Mouse (Mus musculus) kidney, embryonic 14.5 days (tissue): ENCODE measurements around the gene Nck2. TPM values are rescaled to one million over a fixed set of nuclear protein-coding genes. Genes with fewer than 3 reads are reported as not detected.
"Not testable (repeated sequence)": the region's sequence is repeated elsewhere in the genome, so short reads cannot be mapped to it uniquely, and the experiment has no call there.

Experiments
- ATAC-seq: fragments of 200-750 bp; cut with Nextera tagmentation; 2 replicates; pipeline ENCODE4 v1.8.0; 2017; ENCODE audit warnings: moderate number of reproducible peaks, mild to moderate bottlenecking, moderate TSS enrichment, moderate library complexity; ENCODE audit not compliant: low FRiP score, low TSS enrichment
- H3K27ac ChIP-seq: fragments of 300-500 bp; sonication (generic); 2 replicates; pipeline ENCODE4 v1.5.1; 2014; ENCODE audit warnings: low read depth, mild to moderate bottlenecking, low read length, moderate library complexity, mixed read lengths
- H3K27me3 ChIP-seq: fragments of 300-500 bp; sonication (generic); 2 replicates; pipeline ENCODE4 v1.6.1; 2014; ENCODE audit warnings: mild to moderate bottlenecking, low read length; ENCODE audit not compliant: control insufficient read depth, insufficient read depth
- H3K36me3 ChIP-seq: fragments of 300-500 bp; sonication (generic); 2 replicates; pipeline ENCODE4 v1.6.1; 2014; ENCODE audit warnings: low read length, mixed read lengths; ENCODE audit not compliant: control insufficient read depth, insufficient read depth
- H3K4me1 ChIP-seq: fragments of 300-500 bp; sonication (generic); 2 replicates; pipeline ENCODE4 v1.6.1; 2014; ENCODE audit warnings: low read length, mixed read lengths; ENCODE audit not compliant: control insufficient read depth, insufficient read depth
- H3K4me2 ChIP-seq: fragments of 300-500 bp; sonication (generic); replicated peaks from 2 replicates; pipeline ENCODE4 v1.6.1; 2014; ENCODE audit warnings: low read depth, mild to moderate bottlenecking, low read length
- H3K4me3 ChIP-seq: fragments of 300-500 bp; sonication (generic); 2 replicates; pipeline ENCODE4 v1.5.1; 2014; ENCODE audit warnings: mild to moderate bottlenecking, low read length
- H3K9ac ChIP-seq: fragments of 300-500 bp; sonication (generic); 2 replicates; pipeline ENCODE4 v1.6.1; 2014; ENCODE audit warnings: low read depth, mild to moderate bottlenecking, low read length, moderate library complexity
- H3K9me3 ChIP-seq: fragments of 300-500 bp; sonication (generic); 2 replicates; pipeline ENCODE4 v1.6.1; 2016; ENCODE audit warnings: low read length; ENCODE audit not compliant: control insufficient read depth
- WGBS: fragments of 180-500 bp; shearing (Covaris S2); extraction: QIAGEN DNeasy Blood & Tissue Kit; methylation state at CpG from one replicate; pipeline ENCODE4 v1.1.7; 2014; 5-methylcytosine and 5-hydroxymethylcytosine counted together
- polyA plus RNA-seq: library from polyadenylated mRNA; unstranded; fragments of >200 nt; fragmentation: Nextera tagmentation; extraction: Ambion mirVana; gene quantifications from 2 replicates; pipeline ENCODE4 v1.2.1, GENCODE M21; 2014

The Nck2 gene
- polyA plus RNA-seq, 1 experiment from 2014 or later, result 54.0 TPM

DNA sequence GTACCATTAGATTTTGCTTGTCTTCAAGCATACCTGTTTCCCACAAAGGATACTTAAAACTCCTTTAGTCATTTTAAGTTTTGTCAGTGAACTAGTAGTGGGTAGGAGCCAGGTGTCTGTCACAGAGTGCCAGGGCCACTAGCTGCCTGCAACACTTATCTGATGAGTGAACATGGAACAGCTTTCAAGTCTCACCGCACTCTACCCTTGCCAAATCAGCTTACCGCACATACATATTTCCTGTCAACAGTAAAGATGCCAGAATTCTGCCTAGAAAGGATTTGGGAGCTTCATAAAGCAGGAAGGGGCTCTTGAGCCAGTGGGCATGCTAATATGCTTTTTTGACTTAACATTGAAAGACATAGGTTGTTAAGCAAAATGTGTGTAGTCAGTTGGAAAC, 94.3 kb downstream of the Nck2 start:
- peaks cover 12% of the 10 kb centered on the region for H3K36me3 ChIP-seq
- H3K27me3 ChIP-seq, result no peaks in the 10 kb centered on the region
- H3K9me3 ChIP-seq, result no peaks in the 10 kb centered on the region
- no peak overlapping the region for H3K4me3 ChIP-seq
- 0 out of 2 replicates have a peak, but pooled peaks cover 3% of the 10 kb centered on the region for H3K4me1 ChIP-seq
- no peak for ATAC-seq
- H3K4me2 ChIP-seq, result no peak overlapping the region
- H3K27ac ChIP-seq, result no peak overlapping the region
- 88% methylated on average over 2 of the region's 2 CpGs for WGBS
- no peak overlapping the region for H3K9ac ChIP-seq

DNA sequence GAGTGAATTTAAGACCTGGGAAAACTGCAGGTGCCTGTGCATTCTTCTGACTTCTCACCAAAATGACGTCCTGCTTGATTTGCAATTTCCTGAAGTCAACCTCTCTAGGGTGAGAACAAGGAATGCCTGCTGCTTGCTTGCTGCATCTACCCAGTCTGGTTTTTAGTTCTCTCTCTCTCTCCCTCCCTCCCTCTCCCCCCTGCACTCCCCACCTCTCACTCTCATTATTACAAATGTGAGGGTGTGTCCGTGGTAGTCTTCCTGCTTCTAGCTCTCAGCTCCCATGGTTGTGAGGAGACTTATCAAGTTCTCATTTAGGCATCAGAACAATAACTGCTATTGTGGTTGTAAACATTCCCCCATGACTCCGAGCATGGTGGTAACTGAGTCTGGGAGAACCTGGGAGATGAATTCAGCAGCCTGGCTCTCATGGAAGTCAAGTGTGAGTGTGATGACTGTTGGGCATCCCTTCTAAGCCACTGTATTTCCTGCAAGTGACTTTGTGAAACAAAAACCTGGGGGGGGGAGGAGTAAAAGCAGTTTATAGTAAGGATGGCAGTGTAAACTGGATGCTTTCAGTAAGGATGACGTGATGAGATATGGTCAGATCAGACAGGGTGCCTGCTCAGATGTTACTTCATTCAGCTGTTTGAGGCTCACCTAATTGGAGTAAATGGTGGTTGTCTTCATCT, 95.5 kb downstream of the Nck2 start:
- no peak for ATAC-seq
- Histone ChIP-seq H3K27me3 (no peaks in the 10 kb centered on the region), H3K27ac (no peak overlapping the region), H3K4me1 (0 out of 2 replicates have a peak, but pooled peaks cover 3% of the 10 kb centered on the region), H3K4me2 (no peak overlapping the region), H3K36me3 (peaks cover 7% of the 10 kb centered on the region; the same call in 1 of the 2 replicates), H3K9me3 (no peaks in the 10 kb centered on the region), H3K9ac (no peak overlapping the region), H3K4me3 (no peak overlapping the region)
- WGBS, result 57% methylated on average over 4 of the region's 4 CpGs

DNA sequence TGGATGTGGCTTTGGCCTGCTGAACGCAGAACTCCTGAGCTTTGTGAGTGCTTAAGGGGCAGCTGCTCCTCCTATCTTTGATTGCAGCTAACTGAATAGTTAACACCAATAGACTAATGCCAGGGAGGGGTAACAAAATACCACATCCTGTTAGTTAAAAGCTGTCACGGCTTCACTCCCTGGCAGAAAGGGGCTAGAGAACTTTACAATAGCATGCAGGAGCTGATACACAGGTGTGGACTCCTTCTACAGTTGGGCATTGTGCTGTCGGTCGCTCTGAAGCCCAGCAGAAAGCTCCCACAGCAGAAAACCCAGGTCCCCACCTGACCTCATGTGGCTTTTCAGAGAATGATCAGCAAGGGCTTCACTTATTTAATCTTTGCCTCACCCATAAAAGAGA, 98.0 kb downstream of the Nck2 start:
- no peak for ATAC-seq
- no peak overlapping the region for H3K27ac ChIP-seq
- H3K9me3 ChIP-seq, result no peaks in the 10 kb centered on the region
- no peak overlapping the region for H3K4me2 ChIP-seq
- no peak overlapping the region for H3K9ac ChIP-seq
- no peaks in the 10 kb centered on the region for H3K27me3 ChIP-seq
- WGBS, result 51% methylated on average over 4 of the region's 4 CpGs
- no peak overlapping the region for H3K4me3 ChIP-seq
- H3K4me1 ChIP-seq, result 0 out of 2 replicates have a peak, but pooled peaks cover 5% of the 10 kb centered on the region
- H3K36me3 ChIP-seq, result peaks cover 3% of the 10 kb centered on the region; the same call in 1 of the 2 replicates

DNA sequence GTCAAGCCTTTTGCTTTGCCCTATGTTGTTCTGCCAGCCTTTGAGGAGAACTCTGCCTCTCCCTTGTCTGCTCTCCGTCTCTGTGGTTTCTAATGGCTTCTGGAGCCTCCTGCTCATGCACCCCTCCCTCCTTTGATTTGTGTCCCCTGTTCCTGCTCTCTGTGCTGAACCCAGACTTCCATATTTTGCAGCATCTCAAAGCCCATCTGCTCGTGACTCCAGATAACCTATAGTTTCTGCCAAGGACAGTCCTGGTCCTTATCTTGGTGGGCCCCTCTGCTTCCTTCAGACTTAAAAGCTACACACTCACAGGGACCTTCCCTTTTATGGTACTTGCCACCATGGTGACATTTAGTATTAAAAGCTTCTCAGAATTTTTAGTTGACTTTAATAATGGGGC, 103.3 kb downstream of the Nck2 start:
- Histone ChIP-seq H3K36me3 (peaks cover 3% of the 10 kb centered on the region; the same call in 1 of the 2 replicates), H3K4me1 (0 out of 2 replicates have a peak, but pooled peaks cover 6% of the 10 kb centered on the region), H3K27me3 (no peaks in the 10 kb centered on the region), H3K4me3 (no peak overlapping the region), H3K4me2 (no peak overlapping the region), H3K9ac (no peak overlapping the region), H3K9me3 (no peaks in the 10 kb centered on the region), H3K27ac (no peak overlapping the region)
- WGBS, result 66% methylated on average over 2 of the region's 2 CpGs
- no peak for ATAC-seq

DNA sequence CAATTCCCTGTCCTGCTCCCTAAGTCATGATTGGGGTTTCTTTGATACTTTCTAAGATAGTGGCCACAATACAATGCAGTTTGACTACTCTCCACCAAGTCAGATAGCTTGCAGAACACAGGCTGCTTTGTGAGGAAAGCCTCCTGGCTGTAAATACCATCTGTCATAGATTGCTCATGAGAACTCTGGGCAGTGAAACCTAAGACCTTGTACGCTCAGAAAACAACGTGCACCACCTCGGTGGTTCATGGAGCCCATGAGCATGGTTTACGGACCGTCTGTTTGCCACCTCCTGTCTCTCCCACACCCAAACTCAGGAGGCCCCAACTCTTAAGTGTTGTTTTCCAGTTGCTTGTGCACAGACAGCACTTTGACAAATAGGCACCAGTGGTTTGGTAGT, 104.4 kb downstream of the Nck2 start:
- Histone ChIP-seq H3K4me3 (no peak overlapping the region), H3K36me3 (peaks cover 8% of the 10 kb centered on the region), H3K9me3 (no peaks in the 10 kb centered on the region), H3K27me3 (no peaks in the 10 kb centered on the region), H3K4me2 (no peak overlapping the region), H3K4me1 (0 out of 2 replicates have a peak, but pooled peaks cover 6% of the 10 kb centered on the region), H3K9ac (no peak overlapping the region), H3K27ac (no peak overlapping the region)
- 19% methylated on average over 5 of the region's 5 CpGs for WGBS
- peak; percentile 54; the same call in 1 of the 2 replicates for ATAC-seq

DNA sequence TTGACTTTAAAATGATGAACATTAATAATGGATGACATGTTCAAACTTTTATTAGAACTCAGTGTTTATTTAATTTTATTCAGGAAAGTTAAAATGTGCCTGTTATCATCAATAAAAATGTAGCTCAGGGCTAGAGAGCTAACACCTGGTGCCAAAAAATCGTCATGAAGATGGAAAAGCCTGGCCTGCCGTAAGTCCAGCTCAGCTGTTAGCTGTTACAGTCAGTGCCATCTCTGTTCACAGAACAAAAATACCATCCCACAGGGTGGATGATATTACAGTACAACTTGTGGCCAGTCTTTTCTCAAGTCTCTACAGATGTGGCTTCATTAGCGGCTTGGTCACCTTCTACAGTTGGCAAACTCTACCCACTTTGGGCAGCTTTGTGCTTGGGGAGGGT, 106.1 kb downstream of the Nck2 start:
- Histone ChIP-seq H3K36me3 (peaks cover 18% of the 10 kb centered on the region), H3K9ac (no peak overlapping the region), H3K4me3 (no peak overlapping the region), H3K4me1 (peaks cover 11% of the 10 kb centered on the region; the same call in 1 of the 2 replicates), H3K4me2 (no peak overlapping the region), H3K27ac (no peak overlapping the region), H3K9me3 (no peaks in the 10 kb centered on the region), H3K27me3 (no peaks in the 10 kb centered on the region)
- ATAC-seq, result no peak
- 78% methylated on average over 3 of the region's 3 CpGs for WGBS

DNA sequence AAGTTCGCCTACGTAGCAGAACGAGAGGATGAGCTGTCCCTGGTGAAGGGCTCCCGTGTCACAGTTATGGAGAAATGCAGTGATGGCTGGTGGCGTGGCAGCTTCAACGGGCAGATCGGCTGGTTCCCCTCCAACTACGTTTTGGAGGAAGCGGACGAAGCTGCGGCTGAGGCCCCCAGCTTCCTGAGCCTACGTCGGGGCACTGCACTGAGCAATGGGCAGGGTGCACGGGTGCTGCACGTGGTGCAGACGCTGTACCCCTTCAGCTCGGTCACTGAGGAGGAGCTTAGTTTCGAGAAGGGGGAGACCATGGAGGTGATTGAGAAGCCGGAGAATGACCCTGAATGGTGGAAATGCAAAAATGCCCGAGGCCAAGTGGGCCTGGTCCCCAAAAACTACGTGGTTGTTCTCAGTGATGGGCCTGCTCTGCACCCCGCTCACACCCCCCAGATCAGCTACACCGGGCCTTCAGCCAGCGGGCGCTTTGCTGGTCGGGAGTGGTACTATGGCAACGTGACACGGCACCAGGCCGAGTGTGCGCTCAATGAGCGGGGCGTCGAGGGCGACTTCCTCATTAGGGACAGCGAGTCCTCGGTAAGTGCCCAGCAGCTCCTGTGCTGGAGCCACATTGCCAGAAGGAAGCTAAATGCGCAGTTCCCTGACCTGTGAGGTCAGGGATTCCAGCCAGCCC, 109.8 kb downstream of the Nck2 start:
- WGBS, result 92% methylated on average over 37 of the region's 37 CpGs
- H3K9me3 ChIP-seq, result not testable (repeated sequence)

DNA sequence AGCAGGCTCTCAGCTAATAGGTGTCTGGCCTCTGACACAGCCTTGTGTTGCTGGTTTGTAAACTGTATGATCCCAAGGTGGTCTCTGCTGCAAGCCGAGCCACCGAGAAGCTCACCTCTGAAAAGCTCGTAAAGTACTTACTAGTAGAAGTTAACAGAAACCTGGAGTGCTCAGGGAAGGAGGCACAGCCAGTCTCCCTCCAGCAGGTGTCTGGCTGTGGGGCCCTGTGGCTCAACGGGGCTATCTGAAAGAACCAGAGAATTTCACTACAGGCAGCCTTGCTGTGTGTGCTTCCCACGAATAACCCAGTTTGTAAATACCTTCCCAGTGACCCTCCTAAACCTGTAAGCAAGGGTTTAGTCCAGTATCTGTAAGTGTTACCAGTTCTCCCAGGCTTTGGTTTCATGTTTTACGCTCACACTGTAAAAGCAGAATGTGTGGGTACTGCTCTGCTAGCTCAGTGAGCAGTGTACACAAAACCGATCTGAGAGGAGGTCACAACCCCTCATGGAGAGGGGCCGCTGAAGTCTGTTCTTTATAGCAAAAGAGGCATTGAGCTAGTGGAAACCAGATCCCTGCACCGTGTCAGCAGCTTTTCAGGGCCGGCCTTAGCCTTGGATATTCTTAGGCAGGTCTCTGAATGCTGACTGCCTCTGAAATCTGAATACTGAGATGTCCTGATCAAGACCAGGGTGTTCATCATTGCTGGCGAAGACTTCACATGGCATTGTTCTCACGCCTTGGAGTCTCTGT, 111.0 kb downstream of the Nck2 start:
- H3K27ac ChIP-seq, result peak overlapping the region; percentile 59; the same call in 1 of the 2 replicates
- WGBS, result 35% methylated on average over 12 of the region's 12 CpGs
- H3K36me3 ChIP-seq, result peaks cover 18% of the 10 kb centered on the region
- no peak overlapping the region for H3K9ac ChIP-seq
- peaks cover 11% of the 10 kb centered on the region; the same call in 1 of the 2 replicates for H3K4me1 ChIP-seq
- ATAC-seq, result peak; percentile 95
- H3K9me3 ChIP-seq, result no peaks in the 10 kb centered on the region
- no peaks in the 10 kb centered on the region for H3K27me3 ChIP-seq
- H3K4me2 ChIP-seq, result no peak overlapping the region
- no peak overlapping the region for H3K4me3 ChIP-seq

More for the DNA sequence above, 109.8 kb downstream of the Nck2 start:
- not testable (repeated sequence) for H3K27me3 ChIP-seq, H3K9ac ChIP-seq, H3K4me2 ChIP-seq, ATAC-seq, H3K27ac ChIP-seq, H3K4me3 ChIP-seq
- Histone ChIP-seq H3K36me3 (peaks cover 15% of the 10 kb centered on the region), H3K4me1 (peaks cover 11% of the 10 kb centered on the region; the same call in 1 of the 2 replicates)
